Mouse (Mus musculus) midbrain, embryonic 11.5 days (tissue): ENCODE measurements at regions not wholly inside any gene's neighbourhood (a gene's known extent, or its start where the extent isn't known, plus 50 kb on each side); places are given as distances from the start of the nearest gene placed in this dataset.

Experiments
- ATAC-seq: fragments of 200-750 bp; cut with Nextera tagmentation; 2 replicates; pipeline ENCODE4 v1.8.0; 2017; ENCODE audit warnings: moderate TSS enrichment, moderate library complexity; ENCODE audit not compliant: low FRiP score
- DNase-seq: peaks from one replicate; pipeline ENCODE4 v3.0.0; 2015; ENCODE audit warnings: low spot score; ENCODE audit errors: missing footprints
- H3K27ac ChIP-seq: fragments of 300-500 bp; sonication (generic); 2 replicates; pipeline ENCODE4 v1.5.1; 2014; ENCODE audit warnings: low read depth, low read length
- H3K27me3 ChIP-seq: fragments of 300-500 bp; sonication (generic); 2 replicates; pipeline ENCODE4 v1.6.1; 2014; ENCODE audit warnings: mild to moderate bottlenecking, low read length, moderate library complexity, mixed read lengths; ENCODE audit not compliant: control insufficient read depth, insufficient read depth
- H3K36me3 ChIP-seq: fragments of 300-500 bp; sonication (generic); 2 replicates; pipeline ENCODE4 v1.6.1; 2014; ENCODE audit warnings: mild to moderate bottlenecking, low read length, moderate library complexity, mixed read lengths; ENCODE audit not compliant: control insufficient read depth, insufficient read depth
- H3K4me1 ChIP-seq: fragments of 300-500 bp; sonication (generic); 2 replicates; pipeline ENCODE4 v1.6.1; 2014; ENCODE audit warnings: low read length; ENCODE audit not compliant: control insufficient read depth, insufficient read depth
- H3K4me2 ChIP-seq: fragments of 300-500 bp; sonication (generic); 2 replicates; pipeline ENCODE4 v1.6.1; 2014; ENCODE audit warnings: mild to moderate bottlenecking, moderate library complexity
- H3K4me3 ChIP-seq: fragments of 300-500 bp; sonication (generic); 2 replicates; pipeline ENCODE4 v1.5.1; 2014; ENCODE audit warnings: low read depth, low read length
- H3K9ac ChIP-seq: fragments of 300-500 bp; sonication (generic); 2 replicates; pipeline ENCODE4 v1.6.1; 2014; ENCODE audit warnings: low read length
- H3K9me3 ChIP-seq: fragments of 300-500 bp; sonication (generic); 2 replicates; pipeline ENCODE4 v1.6.1; 2016; ENCODE audit warnings: low read length; ENCODE audit not compliant: control insufficient read depth
- WGBS: fragments of 180-500 bp; shearing (Covaris S2); extraction: QIAGEN DNeasy Blood & Tissue Kit; methylation state at CpG from one replicate; pipeline ENCODE4 v1.1.7; 2014; 5-methylcytosine and 5-hydroxymethylcytosine counted together

GRCm38 (mm10) chr4:55838568-55838967, 306.3 kb upstream of the Klf4 start:
- H3K4me2 ChIP-seq: no peak overlapping the region
- H3K4me1 ChIP-seq: no peaks in the 10 kb centered on the region
- DNase-seq: no peak
- H3K27ac ChIP-seq: no peak overlapping the region
- ATAC-seq: no peak
- H3K4me3 ChIP-seq: no peak overlapping the region
- H3K27me3 ChIP-seq: no peaks in the 10 kb centered on the region
- H3K9ac ChIP-seq: no peak overlapping the region
- no peaks in the 10 kb centered on the region for H3K9me3 ChIP-seq
- 85% methylated on average over 3 of the region's 3 CpGs for WGBS
- H3K36me3 ChIP-seq: no peaks in the 10 kb centered on the region

GRCm38 (mm10) chr4:55824047-55824760, 291.9 kb upstream of the Klf4 start:
- Histone ChIP-seq H3K9me3 (no peaks in the 10 kb centered on the region), H3K4me1 (no peaks in the 10 kb centered on the region), H3K27ac (no peak overlapping the region), H3K4me3 (no peak overlapping the region), H3K27me3 (no peaks in the 10 kb centered on the region), H3K4me2 (no peak overlapping the region), H3K9ac (no peak overlapping the region), H3K36me3 (no peaks in the 10 kb centered on the region)
- ATAC-seq (no peak), DNase-seq (no peak)
- 82% methylated on average over 9 of the region's 9 CpGs for WGBS

GRCm38 (mm10) chr4:55823583-55823982, 291.3 kb upstream of the Klf4 start:
- no peak for ATAC-seq
- 74% methylated on average over 1 of the region's 1 CpGs for WGBS

GRCm38 (mm10) chr4:55817035-55817818, 285.0 kb upstream of the Klf4 start:
- DNase-seq: no peak
- Histone ChIP-seq H3K27ac (no peak overlapping the region), H3K4me2 (no peak overlapping the region), H3K9me3 (no peaks in the 10 kb centered on the region), H3K36me3 (no peaks in the 10 kb centered on the region), H3K9ac (no peak overlapping the region), H3K4me3 (no peak overlapping the region), H3K27me3 (no peaks in the 10 kb centered on the region), H3K4me1 (no peaks in the 10 kb centered on the region)
- WGBS: 86% methylated on average over 4 of the region's 4 CpGs
- ATAC-seq: no peak

More at GRCm38 (mm10) chr4:55823583-55823982, 291.3 kb upstream of the Klf4 start:
- no peak overlapping the region for H3K9ac ChIP-seq
- no peak overlapping the region for H3K27ac ChIP-seq
- no peaks in the 10 kb centered on the region for H3K4me1 ChIP-seq
- no peaks in the 10 kb centered on the region for H3K9me3 ChIP-seq
- no peaks in the 10 kb centered on the region for H3K36me3 ChIP-seq
- no peaks in the 10 kb centered on the region for H3K27me3 ChIP-seq
- DNase-seq: no peak
- no peak overlapping the region for H3K4me3 ChIP-seq
- H3K4me2 ChIP-seq: no peak overlapping the region

GRCm38 (mm10) chr4:55815832-55816231, 283.6 kb upstream of the Klf4 start:
- WGBS: 91% methylated on average over 3 of the region's 3 CpGs
- H3K9me3 ChIP-seq: no peaks in the 10 kb centered on the region
- H3K9ac ChIP-seq: no peak overlapping the region
- H3K27me3 ChIP-seq: no peaks in the 10 kb centered on the region
- peak; percentile 45 for DNase-seq
- no peak overlapping the region for H3K27ac ChIP-seq
- no peak overlapping the region for H3K4me2 ChIP-seq
- H3K4me1 ChIP-seq: no peaks in the 10 kb centered on the region
- H3K36me3 ChIP-seq: no peaks in the 10 kb centered on the region
- no peak for ATAC-seq
- no peak overlapping the region for H3K4me3 ChIP-seq

GRCm38 (mm10) chr4:55812846-55813245, 280.6 kb upstream of the Klf4 start:
- no peaks in the 10 kb centered on the region for H3K9me3 ChIP-seq
- no peaks in the 10 kb centered on the region for H3K27me3 ChIP-seq
- no peak for ATAC-seq
- 86% methylated on average over 8 of the region's 8 CpGs for WGBS
- H3K27ac ChIP-seq: no peak overlapping the region
- H3K36me3 ChIP-seq: no peaks in the 10 kb centered on the region
- H3K4me3 ChIP-seq: no peak overlapping the region
- H3K9ac ChIP-seq: no peak overlapping the region
- H3K4me1 ChIP-seq: no peaks in the 10 kb centered on the region
- DNase-seq: peak; percentile 60
- no peak overlapping the region for H3K4me2 ChIP-seq

- no peak for DNase-seq
- 79% methylated on average over 3 of the region's 3 CpGs for WGBS
- ATAC-seq: no peak
Measured at GRCm38 (mm10) chr4:55811656-55812055, 279.4 kb upstream of the Klf4 start.

GRCm38 (mm10) chr4:55808501-55808900, 276.2 kb upstream of the Klf4 start:
- peak; percentile 41 for DNase-seq
- no peaks in the 10 kb centered on the region for H3K36me3 ChIP-seq
- WGBS: 85% methylated on average over 5 of the region's 5 CpGs

More at GRCm38 (mm10) chr4:55811656-55812055, 279.4 kb upstream of the Klf4 start:
- Histone ChIP-seq H3K9me3 (no peaks in the 10 kb centered on the region), H3K36me3 (no peaks in the 10 kb centered on the region), H3K27me3 (no peaks in the 10 kb centered on the region), H3K4me3 (no peak overlapping the region), H3K9ac (no peak overlapping the region), H3K4me2 (no peak overlapping the region), H3K27ac (no peak overlapping the region), H3K4me1 (no peaks in the 10 kb centered on the region)

GRCm38 (mm10) chr4:55806799-55807198, 274.5 kb upstream of the Klf4 start:
- WGBS: 93% methylated on average over 3 of the region's 3 CpGs
- Histone ChIP-seq H3K4me1 (no peaks in the 10 kb centered on the region), H3K4me2 (no peak overlapping the region), H3K36me3 (no peaks in the 10 kb centered on the region), H3K9me3 (no peaks in the 10 kb centered on the region), H3K27ac (no peak overlapping the region), H3K27me3 (no peaks in the 10 kb centered on the region), H3K4me3 (no peak overlapping the region), H3K9ac (no peak overlapping the region)
- ATAC-seq: no peak
- no peak for DNase-seq

More at GRCm38 (mm10) chr4:55808501-55808900, 276.2 kb upstream of the Klf4 start:
- no peak for ATAC-seq
- no peak overlapping the region for H3K9ac ChIP-seq
- H3K4me3 ChIP-seq: no peak overlapping the region
- H3K27ac ChIP-seq: no peak overlapping the region
- H3K27me3 ChIP-seq: no peaks in the 10 kb centered on the region
- no peak overlapping the region for H3K4me2 ChIP-seq
- no peaks in the 10 kb centered on the region for H3K9me3 ChIP-seq
- H3K4me1 ChIP-seq: no peaks in the 10 kb centered on the region
